Comparison of ENCODE assay signal across 31 mouse cellular contexts in the genomic region with DNA sequence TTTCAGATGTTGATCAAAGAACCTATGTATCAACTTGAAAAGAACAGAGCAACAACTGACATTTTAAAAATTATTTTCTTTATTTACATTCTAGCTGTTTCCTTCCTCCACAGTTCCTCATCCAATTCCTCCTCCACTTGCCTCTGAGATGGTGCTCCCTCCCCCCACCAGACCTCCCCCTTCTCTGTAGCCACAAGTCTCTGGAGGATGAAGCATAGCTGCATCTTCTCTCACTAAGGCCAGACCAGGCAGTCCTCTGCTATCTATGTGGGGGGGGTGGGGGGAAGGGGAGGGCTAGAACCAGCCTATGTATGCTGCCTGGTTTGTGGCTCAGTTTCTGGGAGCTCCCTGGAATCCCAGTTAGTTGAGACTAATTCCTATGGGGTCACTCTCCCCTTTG.
"Had no signal": no experiment of that assay in that cellular context is flagged by ENCODE, and none has a peak within 500 bp of the region (broad histone marks: within the 10 kb centered on the region; RNA-seq: fewer than 3 reads in every experiment).

No protein-coding gene starts in this region.

- H3K9me3 ChIP-seq: heart, embryonic 12.5 days; heart, embryonic 13.5 days; heart, embryonic 15.5 days; hindbrain, embryonic 10.5 days; hindbrain, embryonic 12.5 days; hindbrain, embryonic 13.5 days; hindbrain, embryonic 15.5 days; intestine, embryonic 15.5 days; kidney, embryonic 15.5 days had no signal

- DNase-seq: heart, postnatal 10 days; heart, postnatal 14 days; heart, postnatal 36 days; heart, postnatal 4 days; kidney, adult 11 months; kidney, adult 18-20 months; kidney, adult 2 months; kidney, adult 8-10 months; kidney, adult 9 months; kidney, postnatal 10 days; kidney, postnatal 14 days; kidney, postnatal 25 days; kidney, postnatal 36 days; kidney, postnatal 4 days; layer of hippocampus, adult 9-11 months; layer of hippocampus, postnatal 36 days had no signal

- H3K27me3 ChIP-seq: heart, embryonic 12.5 days; heart, embryonic 13.5 days; heart, embryonic 15.5 days; hindbrain, embryonic 12.5 days; hindbrain, embryonic 13.5 days; hindbrain, embryonic 15.5 days; intestine, embryonic 15.5 days; kidney, embryonic 15.5 days had no signal

- H3K4me2 ChIP-seq: heart, embryonic 11.5 days; heart, embryonic 12.5 days; heart, embryonic 13.5 days; heart, embryonic 15.5 days; hindbrain, embryonic 12.5 days; hindbrain, embryonic 13.5 days; hindbrain, embryonic 14.5 days; hindbrain, embryonic 15.5 days; intestine, embryonic 15.5 days; kidney, embryonic 15.5 days had no signal

- H3K4me3 ChIP-seq: heart, embryonic 12.5 days; heart, embryonic 13.5 days; heart, embryonic 15.5 days; hindbrain, embryonic 10.5 days; hindbrain, embryonic 12.5 days; hindbrain, embryonic 13.5 days; hindbrain, embryonic 15.5 days; intestine, embryonic 15.5 days; kidney, embryonic 15.5 days; layer of hippocampus, adult 2 months; left cerebral cortex, adult 2 months had no signal

- H3K9ac ChIP-seq: heart, embryonic 12.5 days; heart, embryonic 13.5 days; heart, embryonic 15.5 days; hindbrain, embryonic 12.5 days; hindbrain, embryonic 13.5 days; hindbrain, embryonic 14.5 days; hindbrain, embryonic 15.5 days; intestine, embryonic 15.5 days; kidney, embryonic 15.5 days had no signal

- H3K27ac ChIP-seq: heart, embryonic 13.5 days; heart, embryonic 15.5 days; hindbrain, embryonic 10.5 days; hindbrain, embryonic 12.5 days; hindbrain, embryonic 13.5 days; hindbrain, embryonic 14.5 days; hindbrain, embryonic 15.5 days; hindbrain, postnatal 0 days; intestine, embryonic 15.5 days; kidney, embryonic 15.5 days; kidney, postnatal 0 days; layer of hippocampus, adult 2 months; left cerebral cortex, adult 2 months had no signal

- H3K36me3 ChIP-seq: heart, embryonic 12.5 days; heart, embryonic 13.5 days; heart, embryonic 15.5 days; hindbrain, embryonic 10.5 days; hindbrain, embryonic 12.5 days; hindbrain, embryonic 13.5 days; hindbrain, embryonic 15.5 days; intestine, embryonic 15.5 days; kidney, embryonic 15.5 days had no signal

- H3K4me1 ChIP-seq: heart, embryonic 12.5 days; heart, embryonic 13.5 days; heart, embryonic 15.5 days; hindbrain, embryonic 10.5 days; hindbrain, embryonic 12.5 days; hindbrain, embryonic 13.5 days; hindbrain, embryonic 15.5 days; intestine, embryonic 15.5 days; kidney, embryonic 15.5 days had no signal
